Mouse (Mus musculus) left cerebral cortex, postnatal 14 days (tissue): ENCODE data around the gene Ptprh. TPM values are rescaled to one million over a fixed set of nuclear protein-coding genes. Genes with fewer than 3 reads are reported as not detected.
A peak's percentile ranks its signal among the peaks of the same experiment; 100 is the strongest.

Experiments used
- DNase-seq, 2 experiments: peaks; one replicate each; pipeline ENCODE4 v3.0.0; 2021 to 2022; ENCODE audit warnings: low spot score in 2 of 2, mixed read lengths in 1 of 2
- intact Hi-C: fragments of 180-260 bp; cut with DNase I; formaldehyde crosslinking; loops from one replicate; pipeline ENCODE4 v1.15.1; 2025
- microRNA-seq, 2 experiments: library from miRNA; unstranded; fragments of <30 nt; microRNA quantifications; one replicate each; pipeline ENCODE4 v1.2.0; 2022
- total RNA-seq, 2 experiments: library from RNA; stranded (reverse); gene quantifications; 2 replicates each; pipeline ENCODE4 v1.2.3; 2021

The Ptprh gene
- total RNA-seq, 2 experiments from 2014 or later, result 0.57 to 0.93 TPM

DNA sequence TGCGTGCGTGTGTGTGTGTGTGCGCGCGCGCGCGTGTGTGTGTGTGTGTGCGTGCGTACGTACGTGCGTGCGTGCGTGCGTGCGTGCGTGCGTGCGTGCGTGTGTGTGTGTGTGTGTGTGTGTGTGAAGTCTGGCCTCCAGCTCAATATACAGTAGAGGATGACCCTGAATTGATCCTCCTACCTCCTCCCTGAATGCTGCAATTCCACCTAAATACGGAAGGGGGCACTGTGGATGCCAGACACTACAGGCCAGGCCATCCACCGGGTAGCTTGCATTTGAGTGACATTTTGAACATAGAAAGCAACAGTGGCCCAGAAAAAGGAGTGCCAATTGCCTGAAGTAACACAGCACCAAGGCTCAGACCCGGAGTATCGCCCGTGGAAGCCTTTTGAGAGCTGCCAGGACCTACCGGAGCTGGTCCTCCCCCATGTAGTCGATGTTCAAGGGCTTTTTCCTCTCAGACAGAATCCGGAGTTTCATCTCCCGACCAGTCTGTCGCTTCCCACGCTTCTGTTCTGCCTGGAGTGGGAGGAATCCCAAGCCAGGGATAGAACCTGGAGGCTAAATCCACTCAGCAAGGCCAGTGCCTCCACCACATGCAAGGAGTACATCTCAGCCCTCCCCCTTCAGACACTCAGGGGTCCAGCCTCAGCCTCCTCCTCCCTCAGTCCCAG, 95.6 kb downstream of the Ptprh start:
- peak in 1 of 2 experiments; percentile 47 for DNase-seq
- intact Hi-C loops, result no loop called here

DNA sequence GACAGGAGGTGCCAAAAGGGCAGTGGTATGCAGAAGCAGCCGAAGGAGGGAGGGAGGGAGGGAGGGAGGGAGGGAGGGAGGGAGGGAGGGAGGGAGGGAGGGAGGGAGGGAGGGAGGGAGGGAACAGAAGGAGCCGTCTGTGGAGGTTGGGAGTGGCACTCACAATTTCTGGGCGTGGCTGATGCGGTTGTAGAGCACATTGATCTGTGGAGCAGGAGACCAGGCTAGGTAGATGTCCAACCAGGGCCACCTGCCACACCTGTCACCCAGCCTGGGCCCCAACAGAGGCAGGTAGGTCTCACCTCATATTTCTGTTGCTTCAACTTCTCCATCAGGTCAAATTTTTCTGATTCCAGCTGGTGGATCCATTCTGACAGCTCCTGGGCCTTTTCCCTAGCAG, 96.6 kb downstream of the Ptprh start:
- no peak for DNase-seq
- intact Hi-C loops, result no loop called here

DNA sequence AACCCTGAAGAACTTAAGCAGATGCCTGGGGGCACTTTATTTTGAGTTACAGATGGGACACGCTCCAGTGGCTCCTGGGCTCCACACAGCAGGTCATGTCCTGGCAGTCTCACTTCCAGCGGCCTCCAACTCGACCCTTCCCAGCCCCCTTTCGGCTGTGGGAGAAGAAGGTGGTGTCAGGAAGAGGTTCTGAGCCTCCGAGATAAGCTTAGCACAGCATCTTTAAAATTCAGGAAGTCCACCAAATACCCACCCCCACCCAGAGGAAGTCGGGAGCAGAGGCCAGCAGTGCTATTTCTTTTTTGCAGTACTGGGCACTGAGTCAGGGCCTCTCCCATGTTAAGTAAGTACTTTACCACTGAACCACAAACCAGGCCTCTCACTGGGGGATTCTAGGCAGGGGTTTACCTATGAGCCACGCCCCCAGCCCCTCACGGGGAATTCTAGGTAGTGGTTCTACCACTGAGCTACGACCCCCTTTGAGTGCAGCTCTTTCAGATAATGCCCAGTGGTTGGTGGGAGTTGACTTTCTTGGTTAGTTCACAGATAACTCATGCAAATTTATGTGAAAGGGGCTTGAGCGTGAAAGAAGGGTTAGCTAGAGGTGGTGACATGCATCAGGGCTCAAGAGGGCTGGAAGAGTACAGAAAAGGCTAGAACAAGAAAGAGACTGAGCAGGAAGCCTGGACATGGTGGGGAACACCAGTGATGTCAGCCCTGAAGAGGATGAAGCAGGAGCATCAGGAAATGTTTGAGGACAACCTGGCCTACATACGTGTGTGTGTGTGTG, 99.0 kb downstream of the Ptprh start:
- intact Hi-C loops, result no loop called here
- no peak for DNase-seq

DNA sequence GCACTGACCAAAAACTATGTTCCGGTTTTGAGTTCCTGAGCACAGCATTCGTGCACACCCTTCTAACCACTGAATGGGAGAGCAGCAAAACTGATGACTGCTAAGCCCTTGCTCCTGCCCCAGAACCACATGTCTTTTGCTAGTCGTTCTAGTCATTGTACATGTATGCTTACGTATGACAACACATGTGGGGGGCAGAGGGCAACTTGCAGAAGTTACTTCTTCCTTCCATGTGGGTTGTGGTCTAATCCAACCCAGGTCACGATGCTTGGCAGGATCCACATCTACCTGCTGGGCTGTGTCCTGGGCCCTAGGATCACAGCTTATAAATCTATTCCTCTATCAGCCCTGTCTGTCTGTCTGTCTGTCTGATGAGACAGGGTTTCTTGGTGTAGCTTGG, 100.0 kb downstream of the Ptprh start:
- intact Hi-C loops, result no loop called here
- DNase-seq, result no peak

DNA sequence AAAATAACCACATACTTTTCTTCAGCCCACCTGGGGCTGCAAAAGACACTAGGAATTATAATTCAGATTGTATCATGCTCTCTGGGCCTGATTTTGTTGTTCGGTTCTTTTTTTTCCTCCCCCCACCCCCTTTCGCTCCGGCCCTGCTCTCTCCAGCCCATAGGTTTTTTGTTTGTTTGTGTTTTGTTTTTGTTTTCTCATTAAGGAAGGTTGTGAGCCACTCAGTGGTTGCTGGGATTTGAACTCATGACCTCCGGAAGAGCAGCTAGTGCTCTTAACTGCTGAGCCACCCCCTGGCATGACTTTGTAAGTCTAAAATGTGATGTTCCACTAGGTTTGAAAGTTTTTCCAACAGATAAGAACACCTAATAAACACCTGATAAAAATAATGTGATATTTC, 100.7 kb downstream of the Ptprh start:
- intact Hi-C loops, result no loop called here
- DNase-seq, result no peak

DNA sequence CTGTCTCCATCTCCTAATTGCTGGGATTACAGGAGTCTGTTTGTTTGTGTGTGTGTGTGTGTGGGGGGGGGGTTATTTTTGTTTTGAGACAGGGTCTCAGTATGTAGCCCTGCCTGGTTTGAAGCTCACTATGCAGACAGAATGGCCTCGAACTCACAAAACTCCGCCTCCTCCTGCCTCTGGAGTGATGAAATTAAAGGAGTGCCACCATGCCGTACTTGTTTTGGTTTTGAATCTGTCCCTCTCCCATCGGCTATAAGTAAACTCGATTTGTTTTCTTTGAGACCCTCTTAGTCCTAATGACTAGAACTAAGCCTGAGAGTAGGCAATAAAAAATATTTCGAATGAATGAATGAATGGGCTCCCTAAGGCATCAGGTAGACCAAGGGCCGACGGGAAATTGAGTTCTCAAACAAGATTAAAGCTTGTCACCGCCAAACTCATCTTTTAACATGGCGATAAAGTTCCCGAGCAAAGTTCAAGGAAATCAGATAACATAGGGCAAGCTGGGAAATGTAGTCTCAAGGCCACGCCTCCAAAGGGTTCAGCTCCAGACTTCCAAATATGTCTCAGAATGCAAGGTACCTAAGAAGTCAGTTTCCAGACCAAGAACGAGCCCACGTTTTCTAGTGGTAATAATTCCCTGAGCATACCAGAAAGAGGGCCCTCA, 101.3 kb downstream of the Ptprh start:
- intact Hi-C loops, result no loop called here
- peak; percentile 70 for DNase-seq

DNA sequence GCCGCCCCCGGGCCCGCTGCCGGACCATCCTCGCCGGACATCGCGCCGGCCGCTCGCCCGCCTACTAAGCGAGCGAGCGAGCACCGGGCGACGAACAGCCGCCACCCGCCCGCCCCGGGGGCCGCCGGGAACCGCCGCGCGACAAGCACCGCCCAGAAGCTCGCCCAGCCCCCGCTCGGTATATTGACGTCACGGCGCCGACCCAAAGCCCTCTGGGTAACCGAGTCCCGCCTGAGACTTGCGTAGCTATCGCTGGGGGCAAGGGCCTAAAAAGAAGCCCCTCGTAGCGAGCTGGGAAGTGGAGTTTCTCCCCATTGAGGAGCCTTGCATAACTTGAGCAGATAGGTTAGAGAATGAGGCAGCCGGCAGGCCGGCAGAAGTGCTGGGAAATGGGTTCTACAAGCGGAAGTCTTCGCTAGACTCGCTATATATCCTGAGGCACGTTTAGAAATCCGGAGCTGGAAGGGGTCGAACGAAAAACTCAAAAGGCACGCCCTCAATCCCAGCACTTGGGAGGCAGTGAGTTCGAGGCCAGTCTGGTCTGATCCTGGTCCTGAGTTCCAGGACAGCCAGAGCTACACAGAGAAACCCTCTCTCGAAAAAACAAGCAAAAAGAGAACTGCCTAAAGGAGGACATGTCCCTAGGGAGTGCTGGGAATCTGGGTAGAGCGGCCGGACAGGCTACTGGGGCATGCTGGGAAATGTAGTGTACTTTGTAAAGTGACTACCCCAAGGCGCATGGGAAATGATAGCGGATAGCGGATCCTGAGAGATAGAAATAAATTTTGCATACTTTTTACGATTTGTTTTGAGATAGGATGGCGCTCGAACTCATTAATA, 102.1 kb downstream of the Ptprh start, which contains the start of gene Ppp1r12c:
TSS of gene Ppp1r12c (minus strand) at position 123 of the 840 bp plus-strand sequence.
- DNase-seq, result peak; percentile 95 to 96
- intact Hi-C loops, result no loop called here

DNA sequence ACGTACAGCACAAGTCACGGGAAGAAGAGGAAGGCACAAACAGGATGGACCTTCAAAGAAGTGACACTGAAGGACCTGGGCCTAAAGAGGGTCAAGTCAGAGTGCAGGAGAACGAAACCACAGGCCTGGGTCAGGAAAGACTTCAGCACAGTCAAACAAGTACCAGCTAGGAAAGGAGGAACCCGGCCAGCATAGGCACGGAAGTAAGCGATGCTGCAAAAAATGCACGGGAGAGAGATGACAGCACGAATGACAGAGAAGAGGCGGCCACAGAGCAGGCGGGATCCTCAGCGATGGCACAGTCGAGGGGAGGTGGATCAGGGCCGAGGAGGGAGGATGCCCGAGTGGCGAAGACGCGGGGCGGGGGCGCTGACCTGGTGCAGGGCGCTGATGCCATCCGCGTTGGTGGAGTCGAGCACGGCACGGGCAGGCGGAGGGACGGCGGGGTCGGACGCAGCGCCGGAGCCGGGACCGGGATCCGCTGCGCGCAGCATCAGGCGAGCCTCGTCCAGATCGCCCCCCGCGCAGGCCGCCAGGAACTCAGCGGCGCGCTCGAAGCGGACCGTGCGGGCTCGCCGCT, 102.9 kb downstream of the Ptprh start:
- intact Hi-C loops, result no loop called here
- peak; percentile 37 to 51 for DNase-seq

DNA sequence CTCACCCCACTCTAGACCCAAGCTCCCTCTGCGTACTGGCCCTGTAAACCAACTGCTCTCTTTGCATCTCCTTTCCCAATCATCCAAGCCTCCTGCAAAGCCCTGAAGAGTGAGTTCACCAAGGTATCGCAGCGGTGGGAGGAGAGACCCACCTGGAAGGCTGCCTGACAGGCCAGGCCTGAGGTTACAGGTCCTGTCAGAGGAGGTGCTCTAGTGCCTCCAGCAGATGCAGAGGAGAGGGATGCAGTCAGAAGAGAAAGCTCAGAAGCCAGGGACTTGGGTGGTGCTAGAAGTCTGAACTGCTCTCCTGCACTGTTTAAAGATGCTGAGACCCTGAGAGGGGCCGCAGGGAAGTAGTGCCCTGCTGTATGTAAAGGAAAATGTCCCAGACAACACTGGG, 104.8 kb downstream of the Ptprh start:
- intact Hi-C loops, result no loop called here
- no peak for DNase-seq

Small RNAs within 50 kb of the gene (microRNA-seq; reads per million reads assigned to microRNA genes)
- 0 reads per million in 2 experiments for gene Gm23577

Other genes starting within 250 kb of the Ptprh start
- under 1 TPM in 1 of 2 experiments, not detected in 1; 0.13 TPM for gene Gp6, start 206.3 kb downstream of the Ptprh start, total RNA-seq
- 10 to 100 TPM; 27.1 to 29.4 TPM for gene Rdh13, start 158.4 kb downstream of the Ptprh start, total RNA-seq
- gene Eps8l1, start 143.4 kb downstream of the Ptprh start, total RNA-seq, result 1 to 10 TPM; 3.3 to 5.1 TPM
- gene Ppp1r12c, start 102.4 kb downstream of the Ptprh start, total RNA-seq, result 100 to 1,000 TPM; 117 to 128 TPM
- gene Tnnt1, start 87.7 kb downstream of the Ptprh start, total RNA-seq, result 1 to 10 TPM; 2.7 to 4.3 TPM
- under 1 TPM in 1 of 2 experiments, not detected in 1; 0.55 TPM for gene Tnni3, start 79.8 kb downstream of the Ptprh start, total RNA-seq
- under 1 TPM; 0.31 to 0.34 TPM for gene Dnaaf3, start 71.6 kb downstream of the Ptprh start, total RNA-seq
- 100 to 1,000 TPM; 241 to 259 TPM for gene Syt5, start 56.5 kb downstream of the Ptprh start, total RNA-seq
- gene Tmem86b, start 27.4 kb upstream of the Ptprh start, total RNA-seq, result 10 to 100 TPM; 10.8 to 10.9 TPM
- gene Ppp6r1, start 55.0 kb upstream of the Ptprh start, total RNA-seq, result 100 to 1,000 TPM; 132 to 135 TPM
- gene Hspbp1, start 81.0 kb upstream of the Ptprh start, total RNA-seq, result 100 to 1,000 TPM; 102 to 108 TPM
- gene Brsk1, start 86.6 kb upstream of the Ptprh start, total RNA-seq, result 100 to 1,000 TPM; 330 to 331 TPM
- gene Tmem150b, start 121.2 kb upstream of the Ptprh start, total RNA-seq, result under 1 TPM in 1 of 2 experiments, not detected in 1; 0.21 TPM
- 10 to 100 TPM; 37.1 to 43.3 TPM for gene Kmt5c, start 136.1 kb upstream of the Ptprh start, total RNA-seq
- 1 to 10 TPM; 5.1 to 5.7 TPM for gene Cox6b2, start 149.1 kb upstream of the Ptprh start, total RNA-seq
- not detected for gene Fam71e2, start 167.3 kb upstream of the Ptprh start, total RNA-seq
- gene Il11, start 178.8 kb upstream of the Ptprh start, total RNA-seq, result under 1 TPM; 0.18 to 0.55 TPM
- gene Tmem190, start 178.9 kb upstream of the Ptprh start, total RNA-seq, result not detected
- gene Tmem238, start 185.6 kb upstream of the Ptprh start, total RNA-seq, result 1 to 10 TPM; 2.7 to 4.4 TPM
- 100 to 1,000 TPM; 480 to 489 TPM for gene Rpl28, start 188.8 kb upstream of the Ptprh start, total RNA-seq
- gene Ube2s, start 208.5 kb upstream of the Ptprh start, total RNA-seq, result 100 to 1,000 TPM; 115 to 145 TPM
- gene Shisa7, start 240.7 kb upstream of the Ptprh start, total RNA-seq, result 100 to 1,000 TPM; 116 to 133 TPM